Mouse (Mus musculus) midbrain, embryonic 15.5 days (tissue): ENCODE results near the gene Tor4a. TPM values are rescaled to one million over a fixed set of nuclear protein-coding genes. Genes with fewer than 3 reads are reported as not detected.

Source experiments
- ATAC-seq: fragments of 200-750 bp; cut with Nextera tagmentation; replicated peaks from 2 replicates; pipeline ENCODE4 v1.8.0; 2017; ENCODE audit warnings: moderate TSS enrichment
- H3K27ac ChIP-seq: fragments of 300-500 bp; sonication (generic); 2 replicates; pipeline ENCODE4 v1.5.1; 2015; ENCODE audit warnings: mild to moderate bottlenecking, inconsistent platforms
- H3K27me3 ChIP-seq: fragments of 300-500 bp; sonication (generic); replicated peaks from 2 replicates; pipeline ENCODE4 v1.6.1; 2015; ENCODE audit warnings: inconsistent platforms
- H3K36me3 ChIP-seq: fragments of 300-500 bp; sonication (generic); replicated peaks from 2 replicates; pipeline ENCODE4 v1.6.1; 2015; ENCODE audit warnings: inconsistent platforms
- H3K4me1 ChIP-seq: fragments of 300-500 bp; sonication (generic); 2 replicates; pipeline ENCODE4 v1.6.1; 2015; ENCODE audit warnings: inconsistent platforms
- H3K4me2 ChIP-seq: fragments of 300-500 bp; sonication (generic); 2 replicates; pipeline ENCODE4 v1.6.1; 2015; ENCODE audit warnings: inconsistent platforms, mild to moderate bottlenecking, moderate library complexity
- H3K4me3 ChIP-seq: fragments of 300-500 bp; sonication (generic); 2 replicates; pipeline ENCODE4 v1.5.1; 2015; ENCODE audit warnings: mild to moderate bottlenecking, inconsistent platforms
- H3K9ac ChIP-seq: fragments of 300-500 bp; sonication (generic); 2 replicates; pipeline ENCODE4 v1.6.1; 2015; ENCODE audit warnings: mild to moderate bottlenecking, inconsistent platforms
- H3K9me3 ChIP-seq: fragments of 300-500 bp; sonication (generic); 2 replicates; pipeline ENCODE4 v1.6.1; 2016; ENCODE audit warnings: inconsistent platforms
- WGBS: fragments of 180-500 bp; shearing (Covaris S2); methylation state at CpG from one replicate; pipeline ENCODE4 v1.1.7; 2015; ENCODE audit warnings: mixed read lengths; 5-methylcytosine and 5-hydroxymethylcytosine counted together
- polyA plus RNA-seq: library from polyadenylated mRNA; unstranded; fragments of >200 nt; fragmentation: Nextera tagmentation; extraction: Ambion mirVana; gene quantifications from 2 replicates; pipeline ENCODE4 v1.2.1, GENCODE M21; 2015

The Tor4a gene
- polyA plus RNA-seq = 1.9 and 2.0 TPM in 2 replicates

GRCm38 (mm10) chr2:25196172-25196954 is at the start of gene Tor4a:
Gene Tor4a (minus strand): TSS chr2:25196886.
- no peak; the same call in 1 of the 2 replicates for ATAC-seq
- H3K27me3 ChIP-seq = peaks cover 29% of the 10 kb centered on the region
- peak within 1 kb of the TSS; percentile 24; the same call in 1 of the 2 replicates for H3K4me2 ChIP-seq
- 13% methylated on average over 8 of the region's 8 CpGs for WGBS
- no peak within 1 kb of the TSS for H3K9ac ChIP-seq
- peaks cover 22% of the 10 kb centered on the region for H3K36me3 ChIP-seq
- H3K9me3 ChIP-seq = no peaks in the 10 kb centered on the region
- no peak within 1 kb of the TSS for H3K27ac ChIP-seq
- H3K4me3 ChIP-seq = no peak within 1 kb of the TSS
- H3K4me1 ChIP-seq = 0 out of 2 replicates have a peak, but pooled peaks cover 5% of the 10 kb centered on the region

GRCm38 (mm10) chr2:25244144-25244543 is 47.5 kb upstream of the Tor4a start:
- H3K4me2 ChIP-seq = no peak overlapping the region
- ATAC-seq = no peak
- 89% methylated on average over 4 of the region's 4 CpGs for WGBS

GRCm38 (mm10) chr2:25243342-25243741 is 46.7 kb upstream of the Tor4a start:
- WGBS = 81% methylated on average over 8 of the region's 8 CpGs
- Histone ChIP-seq H3K27ac (no peak overlapping the region), H3K36me3 (no peaks in the 10 kb centered on the region), H3K9ac (peak overlapping the region; percentile 65; the same call in 1 of the 2 replicates), H3K27me3 (no peaks in the 10 kb centered on the region), H3K4me3 (peak overlapping the region; percentile 56), H3K9me3 (no peaks in the 10 kb centered on the region), H3K4me1 (peaks cover 31% of the 10 kb centered on the region), H3K4me2 (peak overlapping the region; percentile 90)
- ATAC-seq = no peak

More at GRCm38 (mm10) chr2:25244144-25244543, 47.5 kb upstream of the Tor4a start:
- Histone ChIP-seq H3K27ac (no peak overlapping the region), H3K27me3 (no peaks in the 10 kb centered on the region), H3K9ac (no peak overlapping the region), H3K4me1 (peaks cover 31% of the 10 kb centered on the region), H3K9me3 (no peaks in the 10 kb centered on the region), H3K4me3 (no peak overlapping the region), H3K36me3 (no peaks in the 10 kb centered on the region)

DNA sequence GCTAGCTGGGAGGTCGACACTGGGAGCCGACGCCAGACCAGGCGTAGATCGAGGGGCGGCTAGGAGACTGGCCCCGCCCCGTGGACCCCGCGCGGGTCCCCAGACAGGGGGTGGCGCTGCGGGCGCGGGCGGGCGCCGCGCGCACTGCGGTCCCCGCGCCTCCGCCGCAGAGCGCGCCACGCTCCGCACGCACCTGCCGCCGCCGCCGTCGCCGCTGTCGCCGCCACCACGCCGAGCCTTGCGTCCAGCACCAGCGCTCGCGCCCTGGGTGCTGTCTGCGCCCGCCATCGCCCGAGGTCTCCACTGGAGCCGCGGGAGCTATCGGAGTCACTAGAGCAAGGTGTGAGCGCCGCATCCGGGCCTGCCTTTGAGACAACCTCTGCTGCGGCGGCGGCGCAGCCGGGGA is 45.4 kb upstream of the Tor4a start, which contains the start of the genes Rnf208 and Cysrt1:
Gene Rnf208 (plus strand): TSS at position 155 of the 406 bp plus-strand sequence.
Gene Cysrt1 (minus strand): TSS at position 352 of the 406 bp plus-strand sequence.
- Histone ChIP-seq H3K27ac (peak within 1 kb of the TSS; percentile 77), H3K36me3 (no peaks in the 10 kb centered on the region), H3K4me1 (peaks cover 31% of the 10 kb centered on the region), H3K4me2 (peak within 1 kb of the TSS; percentile 90), H3K4me3 (peak within 1 kb of the TSS; percentile 56), H3K27me3 (no peaks in the 10 kb centered on the region), H3K9ac (peak within 1 kb of the TSS; percentile 65), H3K9me3 (no peaks in the 10 kb centered on the region)
- 0% methylated on average over 59 of the region's 59 CpGs for WGBS
- ATAC-seq = peak; percentile 53

DNA sequence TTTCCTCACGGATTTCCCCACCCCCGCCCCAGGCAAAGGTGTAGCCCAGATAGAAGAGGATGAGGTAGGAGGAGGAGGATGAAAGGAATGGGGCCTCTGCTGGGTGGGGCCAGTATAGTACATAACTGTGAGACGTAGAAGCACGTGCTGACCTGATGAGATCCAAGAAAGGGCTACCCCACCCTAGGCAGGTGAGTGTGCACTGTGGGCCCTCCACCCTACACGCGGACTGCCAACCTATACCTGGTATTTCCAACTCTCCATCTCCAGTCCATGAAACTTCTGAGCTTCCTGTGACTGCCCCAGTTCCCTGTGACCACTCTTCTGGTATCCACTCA is 44.7 kb upstream of the Tor4a start:
- H3K36me3 ChIP-seq = no peaks in the 10 kb centered on the region
- H3K4me1 ChIP-seq = peaks cover 31% of the 10 kb centered on the region
- WGBS = 18% methylated on average over 6 of the region's 6 CpGs
- no peaks in the 10 kb centered on the region for H3K27me3 ChIP-seq
- peak; percentile 53 for ATAC-seq
- peak overlapping the region; percentile 56 for H3K4me3 ChIP-seq
- H3K4me2 ChIP-seq = peak overlapping the region; percentile 90
- no peaks in the 10 kb centered on the region for H3K9me3 ChIP-seq
- H3K9ac ChIP-seq = no peak overlapping the region
- peak overlapping the region; percentile 77 for H3K27ac ChIP-seq

DNA sequence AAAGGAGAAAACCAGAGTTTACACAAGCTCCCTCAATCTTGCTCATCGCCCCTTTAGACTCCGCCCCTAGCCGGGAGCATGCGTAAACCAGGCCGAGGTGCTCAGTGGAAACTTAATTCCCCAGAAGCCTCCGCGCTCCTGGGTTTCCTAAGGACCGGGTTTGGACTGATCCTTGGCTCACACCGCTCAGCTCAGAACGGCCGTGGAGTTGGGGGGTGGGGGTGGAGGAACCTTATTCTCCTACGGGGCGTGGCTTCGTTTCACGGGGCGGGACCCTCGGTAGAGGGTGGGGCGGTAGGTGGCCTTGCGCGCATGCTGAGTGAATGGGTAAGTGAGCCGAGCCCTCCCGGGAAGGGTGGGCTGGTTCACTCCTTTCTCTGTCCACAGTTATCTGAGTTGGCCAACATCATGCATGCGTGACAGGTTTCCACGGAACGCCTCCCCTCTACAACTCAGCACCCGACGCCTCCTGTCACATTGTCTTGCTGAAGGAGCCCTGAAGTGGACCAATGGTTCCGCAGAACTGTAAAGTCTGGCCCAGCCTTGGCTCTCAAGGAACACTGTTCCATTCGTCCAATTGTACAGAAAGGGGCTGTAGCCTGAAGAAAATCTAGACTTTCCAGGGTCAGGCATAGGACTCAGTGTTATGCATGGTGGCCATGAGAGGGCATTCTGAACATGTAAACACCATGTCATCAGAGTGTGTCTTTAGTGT is 44.2 kb upstream of the Tor4a start:
- Histone ChIP-seq H3K36me3 (no peaks in the 10 kb centered on the region), H3K9ac (peak overlapping the region; percentile 40; the same call in 1 of the 2 replicates), H3K27me3 (no peaks in the 10 kb centered on the region), H3K4me1 (peaks cover 31% of the 10 kb centered on the region), H3K27ac (peak overlapping the region; percentile 77), H3K4me3 (peak overlapping the region; percentile 56), H3K9me3 (no peaks in the 10 kb centered on the region), H3K4me2 (peak overlapping the region; percentile 90)
- ATAC-seq = peak; percentile 71
- 2% methylated on average over 29 of the region's 29 CpGs for WGBS

- Histone ChIP-seq H3K9me3 (no peaks in the 10 kb centered on the region), H3K4me2 (peak overlapping the region; percentile 90), H3K4me1 (peaks cover 31% of the 10 kb centered on the region), H3K4me3 (peak overlapping the region; percentile 56), H3K36me3 (no peaks in the 10 kb centered on the region), H3K27ac (peak overlapping the region; percentile 77), H3K9ac (no peak overlapping the region; the same call in 1 of the 2 replicates), H3K27me3 (0 out of 2 replicates have a peak, but pooled peaks cover under 1% of the 10 kb centered on the region)
- 47% methylated on average over 8 of the region's 8 CpGs for WGBS
- peak; percentile 12; the same call in 1 of the 2 replicates for ATAC-seq
Observed at GRCm38 (mm10) chr2:25240310-25240709, 43.6 kb upstream of the Tor4a start.

GRCm38 (mm10) chr2:25239766-25240165 is 43.1 kb upstream of the Tor4a start:
- WGBS = 90% methylated on average over 3 of the region's 3 CpGs
- Histone ChIP-seq H3K4me2 (no peak overlapping the region), H3K27me3 (peaks cover 6% of the 10 kb centered on the region; the same call in 1 of the 2 replicates), H3K27ac (no peak overlapping the region), H3K36me3 (no peaks in the 10 kb centered on the region), H3K4me1 (peaks cover 31% of the 10 kb centered on the region), H3K4me3 (no peak overlapping the region), H3K9ac (no peak overlapping the region), H3K9me3 (no peaks in the 10 kb centered on the region)
- no peak for ATAC-seq

DNA sequence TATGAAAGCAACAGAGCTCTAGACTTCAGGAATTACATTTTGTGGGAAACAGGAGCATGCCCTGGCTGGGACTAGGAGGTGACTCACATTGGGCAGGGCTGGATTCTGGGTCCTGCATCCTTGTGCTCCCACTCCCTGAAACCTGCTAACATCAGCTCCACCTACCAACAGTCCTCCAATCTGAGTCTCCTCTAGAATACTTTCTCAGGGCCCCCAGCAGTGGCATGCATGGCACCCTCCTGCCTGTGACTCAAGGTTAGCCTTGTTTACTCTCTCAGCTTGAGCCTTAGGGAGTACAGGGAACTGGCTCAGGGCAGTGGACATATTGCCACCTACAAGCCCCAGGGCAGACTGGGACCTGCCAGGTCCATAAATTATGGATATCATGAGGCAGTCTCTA is 41.4 kb upstream of the Tor4a start:
- no peak overlapping the region for H3K27ac ChIP-seq
- peaks cover 6% of the 10 kb centered on the region; the same call in 1 of the 2 replicates for H3K27me3 ChIP-seq
- H3K9me3 ChIP-seq = no peaks in the 10 kb centered on the region
- ATAC-seq = no peak
- H3K4me3 ChIP-seq = no peak overlapping the region
- H3K4me1 ChIP-seq = peaks cover 21% of the 10 kb centered on the region
- H3K4me2 ChIP-seq = no peak overlapping the region
- no peaks in the 10 kb centered on the region for H3K36me3 ChIP-seq
- H3K9ac ChIP-seq = no peak overlapping the region

DNA sequence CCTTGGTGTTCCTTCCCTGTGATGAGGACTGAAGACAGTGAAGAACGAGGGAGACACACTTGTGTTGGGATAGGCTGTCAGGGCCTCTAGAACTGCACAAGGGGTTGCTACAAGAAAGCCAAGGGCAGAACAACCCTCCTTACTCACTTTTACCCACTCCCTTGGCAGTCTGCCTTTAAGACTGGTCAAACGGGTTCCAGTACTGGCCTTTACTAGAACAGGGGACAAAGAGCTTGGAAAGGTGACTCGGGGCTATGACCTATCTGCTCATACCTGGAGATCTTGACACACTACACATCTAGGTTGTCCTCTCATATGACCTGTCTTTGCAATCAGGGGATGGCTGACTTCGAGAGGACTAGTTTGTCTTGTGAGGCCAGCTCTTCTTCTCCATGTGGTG is 40.8 kb upstream of the Tor4a start:
- Histone ChIP-seq H3K4me2 (no peak overlapping the region), H3K27ac (no peak overlapping the region), H3K4me1 (peaks cover 15% of the 10 kb centered on the region), H3K4me3 (no peak overlapping the region), H3K9ac (no peak overlapping the region), H3K27me3 (peaks cover 6% of the 10 kb centered on the region; the same call in 1 of the 2 replicates), H3K36me3 (no peaks in the 10 kb centered on the region), H3K9me3 (no peaks in the 10 kb centered on the region)
- ATAC-seq = no peak
- WGBS = 74% methylated on average over 4 of the region's 4 CpGs

- Histone ChIP-seq H3K27me3 (peaks cover 6% of the 10 kb centered on the region; the same call in 1 of the 2 replicates), H3K36me3 (no peaks in the 10 kb centered on the region), H3K4me2 (no peak within 1 kb of the TSS), H3K4me1 (peaks cover 13% of the 10 kb centered on the region), H3K4me3 (no peak within 1 kb of the TSS), H3K27ac (no peak within 1 kb of the TSS), H3K9me3 (no peaks in the 10 kb centered on the region), H3K9ac (no peak within 1 kb of the TSS)
- 45% methylated on average over 8 of the region's 8 CpGs for WGBS
- no peak for ATAC-seq
Observed at GRCm38 (mm10) chr2:25236614-25237013, 39.9 kb upstream of the Tor4a start, which contains the start of gene Rnf224. Gene Rnf224 (minus strand): TSS chr2:25236787.

- 74% methylated on average over 5 of the region's 5 CpGs for WGBS
- no peak overlapping the region for H3K9ac ChIP-seq
- H3K4me2 ChIP-seq = no peak overlapping the region
- H3K4me1 ChIP-seq = no peaks in the 10 kb centered on the region
- ATAC-seq = no peak
- H3K9me3 ChIP-seq = no peaks in the 10 kb centered on the region
- H3K27ac ChIP-seq = no peak overlapping the region
- no peaks in the 10 kb centered on the region for H3K36me3 ChIP-seq
- H3K27me3 ChIP-seq = peaks cover 6% of the 10 kb centered on the region; the same call in 1 of the 2 replicates
- no peak overlapping the region for H3K4me3 ChIP-seq
Observed at GRCm38 (mm10) chr2:25234551-25235220, 38.0 kb upstream of the Tor4a start.
